Mouse (Mus musculus) stomach, postnatal 0 days (tissue): ENCODE data around the gene Eif3c.

Experiments used
- CTCF ChIP-seq: IDR thresholded peaks from 2 replicates; pipeline ENCODE4 v1.5.1; 2016; ENCODE audit warnings: antibody characterized with exemption, low read depth, mild to moderate bottlenecking, moderate library complexity
- EP300 ChIP-seq: optimal IDR thresholded peaks from 2 replicates; pipeline ENCODE3; 2016; ENCODE audit warnings: antibody characterized with exemption

DNA sequence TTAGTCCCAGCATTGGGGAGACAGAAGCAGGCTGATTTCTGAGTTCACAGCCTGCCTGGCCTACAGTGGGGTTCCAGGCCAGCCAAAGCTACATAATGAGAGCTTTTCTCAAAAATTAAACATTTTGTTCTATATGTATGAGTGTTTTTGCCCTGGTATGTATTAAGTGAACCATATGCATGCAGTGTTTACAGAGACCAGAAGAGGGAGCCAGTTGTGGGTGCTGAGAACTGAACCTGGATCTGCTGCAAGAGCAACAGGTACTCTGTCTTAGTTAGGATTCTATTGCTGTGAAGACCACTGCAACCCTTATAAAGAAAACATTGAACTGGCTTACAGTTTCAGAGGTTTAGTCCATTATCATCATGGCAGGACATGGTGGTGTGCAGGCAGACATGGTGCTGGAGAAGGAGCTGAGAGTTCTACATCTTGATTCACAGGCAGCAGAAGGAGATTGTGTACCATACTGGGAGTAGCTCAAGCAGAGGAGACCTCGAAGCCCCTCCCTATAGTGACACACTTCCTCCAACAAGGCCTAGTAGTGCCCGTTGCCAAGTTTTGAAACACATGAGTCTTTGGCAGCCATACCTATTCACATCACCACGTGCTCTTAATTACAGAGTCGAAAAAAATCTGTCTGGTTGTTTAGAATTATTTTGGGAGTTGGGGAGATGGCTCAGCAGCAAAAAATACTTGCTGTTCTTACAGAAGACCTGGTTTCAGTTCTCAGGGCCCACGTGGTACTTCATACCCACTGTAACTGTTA, 28.2 kb downstream of the Eif3c start:
- TF ChIP-seq CTCF (peak; percentile 66), EP300 (no peak)
